Mouse (Mus musculus) small intestine, adult 2 months (tissue): ENCODE results near the gene Ttc33. TPM values are rescaled to one million over a fixed set of nuclear protein-coding genes. Genes with fewer than 3 reads are reported as not detected.

Experiments
- H3K27ac ChIP-seq: fragments of 200-500 bp; 2 replicates; pipeline ENCODE4 v1.5.1; 2012; ENCODE audit warnings: low read depth, low read length, control low read depth, inconsistent platforms; ENCODE audit not compliant: insufficient read depth
- H3K27me3 ChIP-seq: fragments of 200-500 bp; 2 replicates; pipeline ENCODE4 v1.6.1; 2012; ENCODE audit warnings: mild to moderate bottlenecking, moderate library complexity, low read length, inconsistent platforms; ENCODE audit not compliant: control insufficient read depth, insufficient read depth
- H3K36me3 ChIP-seq: fragments of 200-500 bp; 2 replicates; pipeline ENCODE4 v1.6.1; 2012; ENCODE audit warnings: mild to moderate bottlenecking, low read length, control low read depth, inconsistent platforms; ENCODE audit not compliant: control insufficient read depth, insufficient read depth
- H3K4me1 ChIP-seq: fragments of 200-500 bp; 2 replicates; pipeline ENCODE4 v1.6.1; 2012; ENCODE audit warnings: low read length, inconsistent platforms, mixed read lengths; ENCODE audit not compliant: control insufficient read depth, insufficient read depth, insufficient read length
- H3K4me3 ChIP-seq: fragments of 200-500 bp; 2 replicates; pipeline ENCODE4 v1.5.1; 2012; ENCODE audit warnings: low read depth, mild to moderate bottlenecking, control low read depth, inconsistent platforms, low read length, moderate library complexity
- CTCF ChIP-seq: fragments of 200-500 bp; IDR thresholded peaks from 2 replicates; pipeline ENCODE4 v1.5.1; 2012; ENCODE audit warnings: low read depth, mild to moderate bottlenecking, control low read depth, inconsistent platforms, low read length, moderate library complexity, mixed read lengths; ENCODE audit not compliant: insufficient replicate concordance, insufficient read length; ENCODE audit errors: extremely low read depth
- POLR2A ChIP-seq: fragments of 200-500 bp; IDR thresholded peaks from 2 replicates; pipeline ENCODE4 v1.6.1; 2012; ENCODE audit warnings: low read depth, mild to moderate bottlenecking, control low read depth, inconsistent platforms, low read length, moderate library complexity
- WGBS: fragments of 180-500 bp; shearing (Covaris S2); methylation state at CpG from one replicate; pipeline ENCODE4 v1.1.7; 2018; 5-methylcytosine and 5-hydroxymethylcytosine counted together
- polyA plus RNA-seq: library from polyadenylated mRNA; depleted of rRNA; stranded (reverse); fragments of >200 nt; gene quantifications from 2 replicates; pipeline ENCODE4 v1.2.3, GENCODE M21; 2012

The Ttc33 gene
- polyA plus RNA-seq, 1 experiment: 1.4 TPM

DNA sequence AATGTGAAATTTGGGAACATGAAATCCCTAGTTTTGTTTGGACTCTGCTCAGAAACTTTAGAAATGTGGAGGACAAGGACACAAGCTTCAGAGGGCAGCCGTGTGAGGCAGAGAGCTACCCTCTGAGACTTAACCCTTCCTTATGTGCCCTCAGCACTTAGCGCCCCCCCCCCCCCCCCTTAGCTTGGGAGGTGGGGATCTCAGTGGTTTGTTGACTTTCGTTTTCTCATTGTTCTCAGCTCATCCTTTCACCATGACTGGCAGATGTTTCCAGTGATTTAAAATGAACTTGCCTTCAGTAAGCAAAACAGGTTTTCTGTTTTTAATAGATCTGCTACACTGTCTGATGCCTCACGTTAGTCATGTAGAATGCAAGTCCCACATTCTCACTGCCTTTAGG lies 1.8 kb downstream of the Ttc33 start:
- 49% methylated on average over 4 of the region's 4 CpGs for WGBS
- TF ChIP-seq CTCF: no peak
- no peak for TF ChIP-seq POLR2A

DNA sequence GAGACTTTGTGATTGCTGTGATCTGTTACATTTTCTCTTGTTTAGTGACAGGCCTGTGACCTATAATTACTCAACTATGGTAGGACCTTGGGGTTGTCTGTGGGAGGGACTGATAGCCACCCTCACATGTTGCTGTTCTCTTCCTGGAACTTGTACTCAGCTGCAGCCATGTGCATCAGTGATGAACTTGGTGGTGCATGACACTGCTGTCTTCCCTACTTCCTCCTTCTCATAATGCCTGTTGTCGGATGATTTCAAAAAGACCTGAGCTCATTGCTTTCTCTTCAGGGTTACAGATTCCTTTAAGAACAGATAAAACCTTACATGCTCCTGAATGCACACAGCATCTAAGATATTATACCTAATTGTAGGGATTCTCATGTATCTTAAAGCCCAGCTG lies 2.7 kb downstream of the Ttc33 start:
- H3K36me3 ChIP-seq: peaks cover 8% of the 10 kb centered on the region
- H3K4me1 ChIP-seq: no peaks in the 10 kb centered on the region; the same call in 1 of the 2 replicates
- no peak for TF ChIP-seq POLR2A
- no peak for TF ChIP-seq CTCF
- no peak overlapping the region for H3K27ac ChIP-seq
- WGBS: 89% methylated on average over 1 of the region's 1 CpGs
- H3K27me3 ChIP-seq: no peaks in the 10 kb centered on the region
- H3K4me3 ChIP-seq: no peak overlapping the region

More for the DNA sequence above, 1.8 kb downstream of the Ttc33 start:
- Histone ChIP-seq H3K27ac (no peak overlapping the region), H3K27me3 (no peaks in the 10 kb centered on the region), H3K4me1 (no peaks in the 10 kb centered on the region; the same call in 1 of the 2 replicates), H3K4me3 (no peak overlapping the region), H3K36me3 (peaks cover 8% of the 10 kb centered on the region)

DNA sequence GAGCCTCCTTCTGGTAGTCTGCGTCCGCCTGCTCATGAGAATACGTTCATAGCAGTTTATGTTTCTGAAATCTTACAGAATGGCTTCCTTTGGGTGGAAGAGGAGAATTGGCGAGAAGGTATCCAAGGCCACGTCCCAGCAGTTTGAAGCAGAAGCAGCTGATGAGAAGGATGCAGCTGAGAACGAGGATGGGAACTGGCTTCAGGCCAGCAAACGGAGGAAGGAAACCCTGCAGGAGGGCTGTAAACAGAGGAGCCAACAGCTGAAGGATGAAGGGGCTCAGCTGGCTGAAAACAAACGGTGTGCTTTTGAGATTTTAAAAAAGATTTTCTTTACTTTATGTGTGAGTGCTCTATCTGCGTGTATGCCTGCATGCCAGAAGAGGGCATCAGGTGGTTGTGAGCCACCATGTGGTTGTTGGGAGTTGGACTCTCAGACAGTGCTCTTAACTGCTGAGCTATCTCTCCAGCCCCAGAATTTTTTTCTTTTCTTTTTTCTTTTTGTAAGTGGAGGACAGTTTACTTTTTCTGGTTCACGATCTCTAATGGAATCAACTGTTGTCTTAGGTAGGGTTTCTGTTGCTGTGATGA lies 4.3 kb downstream of the Ttc33 start:
- 64% methylated on average over 10 of the region's 10 CpGs for WGBS
- no peak overlapping the region for H3K27ac ChIP-seq
- H3K4me3 ChIP-seq: no peak overlapping the region
- TF ChIP-seq POLR2A: no peak
- no peak for TF ChIP-seq CTCF
- H3K27me3 ChIP-seq: no peaks in the 10 kb centered on the region
- peaks cover 8% of the 10 kb centered on the region for H3K36me3 ChIP-seq
- peaks cover under 1% of the 10 kb centered on the region; the same call in 1 of the 2 replicates for H3K4me1 ChIP-seq

DNA sequence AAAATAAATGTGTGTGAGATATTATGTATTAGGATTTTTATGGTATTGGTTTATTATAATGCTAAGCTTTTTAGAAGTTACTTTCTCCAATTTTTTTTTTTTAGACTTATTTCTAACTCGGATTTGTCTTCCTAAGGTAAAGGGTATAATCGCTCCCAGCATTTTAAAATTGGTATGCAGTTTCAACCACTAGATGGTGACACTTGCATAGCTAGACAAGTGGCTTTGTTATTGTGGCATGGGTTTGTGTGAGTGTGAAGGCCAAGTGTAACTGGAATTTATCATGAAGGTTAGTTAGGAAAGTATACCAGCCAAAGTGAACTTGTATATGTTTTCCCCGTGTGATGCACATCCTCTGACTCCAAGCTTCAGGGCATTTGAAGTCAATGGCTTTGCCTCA lies 8.5 kb downstream of the Ttc33 start:
- 53% methylated on average over 3 of the region's 3 CpGs for WGBS
- Histone ChIP-seq H3K4me1 (peaks cover 11% of the 10 kb centered on the region; the same call in 1 of the 2 replicates), H3K27me3 (no peaks in the 10 kb centered on the region), H3K27ac (no peak overlapping the region), H3K36me3 (peaks cover 8% of the 10 kb centered on the region), H3K4me3 (no peak overlapping the region)
- TF ChIP-seq POLR2A (no peak), CTCF (no peak)

DNA sequence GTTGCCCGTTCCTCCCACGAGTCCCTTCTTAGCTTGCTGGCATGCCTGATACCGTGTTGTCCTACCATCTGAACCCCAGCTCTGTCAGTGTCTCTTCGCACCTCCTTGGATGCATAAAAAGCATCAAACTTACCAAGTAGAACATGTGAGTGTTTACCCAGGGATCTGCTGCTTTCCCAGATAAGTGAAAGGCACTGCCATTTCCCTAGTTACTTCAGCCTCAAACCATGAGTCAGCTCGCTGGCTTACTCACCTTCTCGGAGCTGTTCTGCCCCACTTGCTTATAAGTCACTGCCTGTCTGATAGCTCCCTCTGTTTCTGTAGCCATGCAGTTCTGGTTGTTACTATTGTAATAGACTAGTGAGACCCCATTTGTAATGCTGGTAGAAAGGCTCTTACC lies 9.1 kb downstream of the Ttc33 start:
- H3K4me3 ChIP-seq: no peak overlapping the region
- 80% methylated on average over 6 of the region's 6 CpGs for WGBS
- H3K27ac ChIP-seq: peak overlapping the region; percentile 26; the same call in 1 of the 2 replicates
- H3K27me3 ChIP-seq: no peaks in the 10 kb centered on the region
- H3K36me3 ChIP-seq: peaks cover 9% of the 10 kb centered on the region
- no peak for TF ChIP-seq POLR2A
- no peak for TF ChIP-seq CTCF
- H3K4me1 ChIP-seq: peaks cover 11% of the 10 kb centered on the region; the same call in 1 of the 2 replicates

DNA sequence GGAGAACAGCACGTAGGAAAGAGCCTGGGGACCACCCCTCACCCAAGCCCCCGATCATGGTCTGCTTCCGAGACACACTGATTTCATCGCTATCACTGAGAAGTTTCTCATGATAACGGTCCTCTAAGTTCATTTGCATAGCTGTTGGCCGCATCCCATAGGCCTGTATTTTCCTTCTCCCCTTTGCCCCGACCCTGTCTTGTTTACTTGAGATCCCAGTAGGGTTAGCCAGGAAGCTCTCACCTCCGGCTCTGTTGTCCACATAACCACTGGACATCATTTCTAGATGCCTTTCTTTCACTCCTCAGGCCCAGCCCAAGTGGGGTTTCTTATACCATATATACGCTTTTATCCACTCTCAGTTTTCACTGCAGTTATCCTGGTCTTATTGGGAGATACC lies 9.6 kb downstream of the Ttc33 start:
- TF ChIP-seq POLR2A: no peak
- no peak for TF ChIP-seq CTCF
- H3K4me1 ChIP-seq: peaks cover 11% of the 10 kb centered on the region; the same call in 1 of the 2 replicates
- H3K36me3 ChIP-seq: peaks cover 8% of the 10 kb centered on the region
- H3K27me3 ChIP-seq: no peaks in the 10 kb centered on the region
- H3K4me3 ChIP-seq: no peak overlapping the region
- WGBS: 77% methylated on average over 9 of the region's 9 CpGs
- H3K27ac ChIP-seq: peak overlapping the region; percentile 26; the same call in 1 of the 2 replicates

DNA sequence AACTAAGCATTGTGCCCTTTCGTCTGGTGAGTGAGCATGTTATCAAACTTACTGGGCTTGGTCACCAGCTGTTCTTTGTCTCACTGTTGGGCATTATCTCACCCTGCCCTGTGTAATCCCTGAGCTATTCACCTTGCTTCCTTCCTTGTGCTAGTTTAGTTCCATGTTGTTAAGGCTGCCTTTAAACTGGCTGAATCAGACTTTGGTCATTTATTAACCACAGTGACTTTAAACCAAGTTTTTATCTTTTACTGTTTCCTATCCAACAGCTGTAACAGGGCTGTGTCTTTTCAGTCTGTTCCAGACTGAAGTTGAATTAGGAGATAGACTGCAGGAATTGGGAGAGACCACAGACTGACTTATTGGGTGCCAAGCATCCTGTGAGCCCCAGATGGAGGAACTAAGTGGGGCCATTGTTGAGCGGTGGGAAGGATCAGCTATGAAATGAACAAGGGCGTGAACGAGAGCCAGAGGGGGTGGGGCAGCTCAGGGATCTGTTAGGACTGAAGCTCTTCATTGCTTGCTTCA lies 10.7 kb downstream of the Ttc33 start:
- H3K36me3 ChIP-seq: peaks cover 8% of the 10 kb centered on the region
- H3K4me3 ChIP-seq: peak overlapping the region; percentile 36; the same call in 1 of the 2 replicates
- H3K27me3 ChIP-seq: no peaks in the 10 kb centered on the region
- H3K27ac ChIP-seq: peak overlapping the region; percentile 78
- WGBS: 18% methylated on average over 4 of the region's 4 CpGs
- peaks cover 11% of the 10 kb centered on the region; the same call in 1 of the 2 replicates for H3K4me1 ChIP-seq
- no peak for TF ChIP-seq CTCF
- no peak for TF ChIP-seq POLR2A
